Mouse (Mus musculus) CH12F3 (cell line): ENCODE results near the gene Gm17387.

Experiments used
- in situ Hi-C: fragments of 300-500 bp; cut with MboI; formaldehyde crosslinking; loops from 2 replicates; pipeline ENCODE4 v1.14.3; 2020; ENCODE audit warnings: low sequenced_read_pairs

The Gm17387 gene

DNA sequence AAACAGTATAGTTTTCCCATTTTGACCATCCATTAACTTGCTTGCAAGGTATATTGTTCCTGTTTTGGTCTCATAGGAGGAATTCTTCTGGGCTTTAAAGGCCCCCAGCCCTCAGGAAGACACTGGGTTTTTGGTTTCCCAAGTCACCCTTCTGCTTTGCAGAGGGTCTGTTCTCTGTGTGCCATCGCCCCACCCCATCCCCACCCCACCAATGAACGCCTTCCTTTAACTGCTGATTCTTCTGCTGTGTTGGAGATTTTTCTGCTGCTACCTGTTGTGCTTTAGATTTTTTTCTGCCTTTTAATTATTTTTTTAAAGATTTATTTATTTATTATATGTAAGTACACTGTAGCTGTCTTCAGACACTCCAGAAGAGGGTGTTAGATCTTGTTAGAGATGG lies at the start of gene Gm17387:
Gene Gm17387 (plus strand): TSS at position 301 of the 400 bp plus-strand sequence.
- in situ Hi-C loops, result no loop called here

DNA sequence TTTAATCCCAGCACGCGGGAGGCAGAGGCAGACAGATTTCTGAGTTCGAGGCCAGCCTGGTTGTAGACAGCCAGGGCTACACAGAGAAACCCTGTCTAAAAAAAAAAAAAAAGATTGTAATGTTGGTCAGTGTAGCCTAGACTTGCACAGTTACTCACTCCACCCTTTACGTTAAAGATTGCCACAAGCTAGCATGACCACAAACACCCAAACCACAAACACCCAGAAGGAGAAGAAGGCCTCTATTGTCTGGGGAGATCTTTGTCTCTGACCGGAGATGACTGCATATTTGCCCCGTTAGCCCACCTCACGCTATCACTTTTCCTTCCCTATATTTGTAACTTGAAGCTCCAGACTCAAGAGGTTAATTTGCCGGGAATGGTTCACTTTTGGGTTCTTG lies 47.2 kb upstream of the Gm17387 start:
- in situ Hi-C loops, result no loop called here

DNA sequence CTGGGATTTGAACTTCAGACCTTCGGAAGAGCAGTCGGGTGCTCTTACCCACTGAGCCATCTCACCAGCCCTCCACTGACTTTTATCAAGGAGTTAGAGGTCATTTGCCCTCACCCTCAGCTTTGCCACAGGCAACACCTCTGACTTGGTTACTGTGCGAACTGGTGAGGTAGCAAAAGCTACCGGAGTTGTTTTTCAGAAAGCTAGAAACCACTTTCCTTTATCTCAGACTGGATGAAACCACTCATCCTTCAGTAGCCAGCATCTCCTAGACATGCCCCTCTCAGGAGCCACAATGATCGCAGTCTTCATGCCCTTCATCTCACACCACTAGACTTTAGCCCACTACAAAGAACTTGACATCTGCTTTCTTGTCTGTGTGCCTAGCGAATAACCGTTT lies 46.0 kb upstream of the Gm17387 start:
- in situ Hi-C loops, result no loop called here

DNA sequence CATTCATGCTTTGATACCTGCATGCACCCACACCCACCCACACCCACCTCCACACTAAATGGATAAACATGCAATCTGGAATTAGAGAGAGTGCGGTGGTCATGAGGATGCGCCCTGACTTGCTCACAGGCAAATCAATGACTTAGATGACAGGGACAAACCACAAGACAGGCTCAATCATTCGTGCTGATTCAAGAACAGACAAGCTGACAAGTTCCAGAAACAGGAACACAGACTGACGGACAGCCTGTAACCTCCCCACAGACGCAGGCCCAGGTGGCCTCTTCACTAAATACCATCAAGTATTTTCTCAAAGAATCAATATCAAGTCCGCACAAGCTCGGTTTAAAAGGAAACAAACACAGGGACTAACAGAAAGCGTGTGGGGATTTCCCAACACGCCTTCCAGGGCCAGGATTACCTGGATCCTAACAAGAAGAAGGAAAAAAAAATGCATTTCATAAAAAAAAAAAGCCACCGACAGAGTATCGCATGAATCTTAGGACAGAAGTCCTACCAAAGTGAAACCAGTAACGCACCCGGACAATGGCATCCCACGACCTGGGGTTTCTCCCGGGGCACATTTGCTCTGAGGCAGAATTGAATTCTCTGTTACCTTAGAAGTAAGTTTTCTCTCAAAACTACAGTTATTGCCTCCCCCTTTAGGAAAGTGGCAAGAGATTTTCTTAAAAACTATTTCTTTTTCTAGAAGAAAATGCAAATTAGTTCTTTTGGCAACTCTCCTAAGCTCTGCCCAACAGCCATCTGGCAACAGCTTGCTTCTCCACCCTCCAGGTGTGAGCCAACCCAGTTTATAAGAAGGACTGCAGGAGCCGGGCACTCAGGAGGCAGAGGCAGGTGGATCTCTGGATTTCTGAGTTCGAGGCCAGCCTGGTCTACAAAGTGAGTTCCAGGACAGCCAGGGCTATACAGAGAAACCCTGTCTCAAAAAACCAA lies 41.5 kb upstream of the Gm17387 start:
- in situ Hi-C loops, result no loop called here

DNA sequence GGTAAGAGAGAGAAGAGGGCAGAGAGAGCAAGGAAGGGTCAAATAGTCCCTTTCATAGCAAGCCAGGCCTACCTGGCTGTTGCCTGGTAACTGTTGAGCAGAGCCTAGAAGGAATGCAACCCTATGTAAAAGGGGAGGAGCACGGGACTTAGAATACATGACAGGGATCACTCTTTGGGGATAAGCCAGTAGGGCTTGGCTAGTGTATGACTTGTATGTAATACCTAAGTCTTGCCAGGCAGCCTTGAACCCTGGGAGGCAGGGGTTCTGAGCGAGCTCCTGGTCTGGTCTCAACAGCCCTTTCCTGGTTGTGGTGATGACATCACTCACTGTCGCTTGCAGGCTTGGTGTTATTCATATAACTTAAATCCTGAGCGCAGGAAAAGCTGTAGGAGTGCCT lies 39.9 kb upstream of the Gm17387 start:
- in situ Hi-C loops, result no loop called here

DNA sequence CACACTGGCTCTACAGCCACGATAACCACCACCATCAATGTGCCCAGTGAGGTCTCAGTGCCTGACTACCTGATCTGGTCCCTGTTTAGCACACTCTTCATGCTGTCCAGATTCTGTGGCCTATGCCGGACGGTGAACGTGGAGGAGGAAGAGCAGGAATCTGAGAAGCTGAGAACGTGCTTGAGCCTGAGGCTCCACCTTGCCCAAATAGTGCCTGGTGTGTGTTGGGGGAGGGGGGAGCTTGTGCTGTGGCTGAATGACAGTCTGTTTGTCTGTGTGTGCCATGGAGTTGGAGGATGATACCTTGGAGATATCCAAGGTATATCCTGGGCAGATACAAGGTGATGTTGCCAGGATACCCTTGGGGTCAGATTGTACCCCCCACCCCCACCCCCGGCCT lies 38.7 kb upstream of the Gm17387 start:
- in situ Hi-C loops, result no loop called here

DNA sequence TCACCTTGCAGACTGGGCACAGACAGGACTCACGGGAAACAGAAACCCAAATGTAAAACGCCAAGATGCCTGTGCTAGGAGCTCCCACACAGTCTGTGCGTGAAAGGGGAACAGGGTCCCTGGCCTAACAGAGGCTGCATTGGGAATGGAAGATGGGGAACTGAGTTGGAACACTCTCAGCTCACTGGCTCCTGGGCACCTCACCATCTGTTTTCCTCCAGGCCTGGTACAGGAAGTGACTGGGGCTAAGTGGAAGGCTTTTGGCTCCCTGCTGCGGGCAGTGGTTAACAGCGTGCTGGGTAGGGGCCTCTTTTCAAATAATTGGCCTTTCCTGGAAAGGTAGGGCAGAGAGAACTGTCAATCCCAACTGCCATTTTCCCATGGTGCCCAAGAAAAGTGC lies 38.3 kb upstream of the Gm17387 start:
- in situ Hi-C loops, result no loop called here

DNA sequence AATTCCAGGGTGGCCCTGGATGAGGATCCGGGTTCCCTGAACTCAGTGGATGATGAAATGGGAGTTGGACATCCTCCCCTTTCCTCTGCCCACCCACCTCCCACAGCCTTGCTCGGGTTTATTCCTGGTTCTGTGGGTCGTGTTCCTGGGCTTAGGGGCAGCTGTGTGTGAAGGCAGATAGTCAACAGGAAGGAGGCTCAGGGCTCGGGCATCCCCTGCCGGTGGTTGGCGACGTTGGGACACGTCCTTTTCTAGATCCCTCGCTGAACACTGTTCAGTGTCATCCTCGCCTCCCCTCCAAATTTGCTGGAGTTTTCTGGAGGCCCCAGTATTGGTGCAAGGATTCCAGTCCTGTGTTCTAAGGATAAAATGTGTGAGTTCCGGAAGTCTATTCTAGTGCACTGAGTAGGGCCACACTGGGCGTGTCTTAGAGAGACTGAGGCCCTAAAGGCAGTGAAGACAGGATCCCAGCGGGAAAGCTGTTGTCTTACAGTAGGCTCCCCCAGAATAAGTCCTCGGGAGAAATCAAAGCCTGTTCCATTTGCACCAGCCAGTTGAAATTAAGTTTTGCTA lies 37.7 kb upstream of the Gm17387 start:
- in situ Hi-C loops, result no loop called here

DNA sequence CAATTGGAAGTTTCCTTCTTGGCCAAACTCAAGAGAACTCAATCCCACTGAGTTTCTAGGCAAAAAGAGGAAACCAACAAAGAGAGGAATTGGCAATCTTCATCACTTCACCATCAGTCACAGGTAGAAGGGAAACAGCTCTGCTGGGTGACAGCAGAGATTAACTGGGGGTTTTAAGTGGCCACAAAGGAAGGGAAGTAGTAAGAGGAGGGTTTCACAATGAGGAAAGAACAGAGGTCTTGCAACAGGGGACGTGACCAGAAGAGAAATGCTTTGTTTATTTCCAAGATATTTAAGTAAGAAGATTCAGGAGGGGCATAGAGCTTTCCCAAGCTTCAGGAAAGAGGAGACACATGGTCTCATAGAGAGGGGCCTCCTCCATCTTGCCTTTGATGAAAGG lies 31.1 kb upstream of the Gm17387 start:
- in situ Hi-C loops, result no loop called here

DNA sequence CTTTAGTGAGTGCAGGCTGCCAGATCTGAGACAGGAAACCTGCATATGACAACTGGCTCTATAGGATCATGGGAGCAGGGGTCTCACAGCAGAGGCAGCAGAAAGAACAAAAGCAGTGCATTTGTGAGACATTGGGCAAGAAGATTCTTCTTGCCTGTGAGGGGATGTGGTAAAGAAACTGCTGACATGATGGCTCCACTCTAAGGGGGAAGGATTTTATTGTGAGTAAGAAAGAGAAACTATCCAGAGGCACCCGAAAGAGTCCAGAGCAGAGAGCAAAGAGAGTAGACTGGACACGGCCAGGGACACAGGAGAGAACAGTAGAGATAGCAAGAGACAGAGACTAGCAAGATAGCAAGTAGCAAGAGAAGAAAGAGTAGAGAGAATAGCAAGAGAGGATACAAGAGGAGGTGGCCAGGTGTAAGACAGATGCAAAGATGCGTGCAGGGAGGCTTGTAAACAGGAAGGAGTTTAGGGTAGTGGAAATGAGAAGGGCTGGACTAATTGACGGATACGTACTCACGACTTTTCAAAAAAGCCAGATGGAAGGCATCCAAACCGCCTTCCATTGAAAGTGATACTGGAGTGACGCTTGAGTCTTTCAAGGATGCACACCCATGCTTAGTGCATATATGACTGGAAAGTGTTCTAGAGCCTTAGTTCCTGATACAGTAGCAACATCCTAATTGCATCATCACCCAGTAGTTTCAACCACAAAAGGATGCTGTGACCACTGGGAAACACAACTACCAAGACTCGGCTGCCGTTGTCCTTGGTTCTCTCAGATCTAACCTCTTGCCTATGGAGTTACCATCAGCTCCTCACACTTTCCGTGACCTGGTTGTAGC lies 29.9 kb upstream of the Gm17387 start:
- in situ Hi-C loops, result no loop called here

DNA sequence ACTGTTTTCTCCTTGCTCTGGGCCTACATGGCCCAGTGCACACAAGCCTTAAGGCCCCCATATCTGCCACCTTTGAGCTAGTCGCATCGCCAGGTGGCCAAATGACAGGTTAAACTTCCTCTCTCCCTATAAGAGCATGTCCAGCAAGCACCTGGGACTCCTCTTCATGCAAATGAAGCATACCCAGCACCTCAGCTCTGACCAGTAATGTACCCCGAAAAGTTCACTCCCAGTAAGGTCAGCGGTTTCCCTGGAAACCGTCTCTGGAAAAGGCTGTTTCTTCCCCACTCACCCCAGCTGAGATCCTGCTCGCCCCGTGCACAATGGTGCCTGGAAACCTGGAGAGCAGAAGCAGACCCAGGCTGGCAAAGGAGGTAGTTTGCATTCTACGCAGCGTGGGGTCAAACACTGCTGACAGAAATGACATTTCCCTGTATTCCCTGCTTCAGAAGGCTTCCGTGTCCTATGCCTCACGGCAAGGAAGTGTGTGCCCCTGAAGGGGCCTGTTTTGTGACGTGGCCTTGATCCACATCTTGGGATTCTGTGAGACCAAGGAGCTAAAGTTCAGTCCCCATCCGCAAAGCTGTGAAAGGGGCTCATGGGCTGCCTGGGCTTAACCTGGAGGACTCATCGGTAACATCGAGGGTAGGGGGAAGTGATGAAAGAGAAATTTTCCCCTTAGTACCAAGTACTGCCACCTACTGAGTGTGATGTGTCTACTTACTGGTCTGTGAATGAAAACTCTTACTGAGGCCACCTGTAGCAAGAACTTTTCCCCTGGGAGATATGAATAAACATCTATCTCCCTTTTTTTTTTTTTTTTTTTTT lies 27.8 kb upstream of the Gm17387 start:
- in situ Hi-C loops, result no loop called here

DNA sequence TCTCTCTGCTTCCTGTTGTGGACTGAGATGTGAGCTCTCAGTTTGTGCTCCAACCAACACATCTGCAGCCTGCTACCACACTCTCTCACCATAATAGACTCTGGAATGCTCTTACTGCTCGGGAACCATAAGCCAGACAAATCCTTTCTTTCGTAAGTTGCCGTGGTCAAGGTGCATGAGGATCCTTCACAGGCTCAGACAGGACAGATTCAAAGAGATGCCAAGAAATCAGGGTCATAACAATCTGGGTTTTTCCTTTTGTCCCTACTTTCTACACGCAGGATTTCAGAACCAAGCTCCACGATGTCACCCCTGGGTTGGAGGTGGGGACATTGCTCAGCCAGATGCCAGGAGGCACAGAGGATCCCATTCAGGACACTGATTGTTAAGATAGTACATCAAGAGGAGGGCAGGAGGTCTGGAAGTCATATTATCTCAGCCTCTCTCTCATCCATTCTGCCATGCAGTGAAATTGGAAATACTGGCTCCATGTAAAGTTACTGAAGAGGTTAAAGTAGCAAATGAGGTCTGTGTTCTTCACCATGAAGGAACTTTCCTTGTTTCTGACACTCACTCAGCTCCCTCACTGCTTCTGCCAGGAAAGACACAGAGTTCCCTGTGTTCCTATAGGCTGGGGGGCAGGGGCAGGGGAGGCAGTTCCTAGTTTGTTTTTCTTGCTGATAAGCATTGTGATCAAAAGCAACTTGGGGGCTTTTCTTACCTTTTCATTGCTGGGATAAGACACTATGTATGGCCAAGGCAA lies 25.5 kb upstream of the Gm17387 start:
- in situ Hi-C loops, result no loop called here

DNA sequence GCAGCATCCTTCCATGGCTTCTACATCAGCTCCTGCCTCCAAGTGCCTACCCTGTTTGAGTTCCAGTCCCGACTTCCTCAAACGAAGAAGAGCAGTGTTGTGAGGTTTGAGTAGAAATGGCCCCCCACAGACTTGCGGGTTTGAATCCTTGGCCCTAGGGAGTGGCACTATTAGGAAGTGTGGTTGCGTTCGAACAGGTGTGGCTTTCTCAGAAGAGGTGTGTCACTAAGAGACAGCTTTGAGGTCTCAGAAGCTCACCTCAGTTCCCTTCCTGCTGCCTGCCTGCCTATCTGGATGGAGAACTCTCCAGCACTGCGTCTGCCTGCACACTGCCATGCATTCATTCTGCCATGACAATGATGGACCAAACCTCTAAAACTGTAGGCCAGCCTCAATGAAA lies 22.5 kb upstream of the Gm17387 start:
- in situ Hi-C loops, result no loop called here

DNA sequence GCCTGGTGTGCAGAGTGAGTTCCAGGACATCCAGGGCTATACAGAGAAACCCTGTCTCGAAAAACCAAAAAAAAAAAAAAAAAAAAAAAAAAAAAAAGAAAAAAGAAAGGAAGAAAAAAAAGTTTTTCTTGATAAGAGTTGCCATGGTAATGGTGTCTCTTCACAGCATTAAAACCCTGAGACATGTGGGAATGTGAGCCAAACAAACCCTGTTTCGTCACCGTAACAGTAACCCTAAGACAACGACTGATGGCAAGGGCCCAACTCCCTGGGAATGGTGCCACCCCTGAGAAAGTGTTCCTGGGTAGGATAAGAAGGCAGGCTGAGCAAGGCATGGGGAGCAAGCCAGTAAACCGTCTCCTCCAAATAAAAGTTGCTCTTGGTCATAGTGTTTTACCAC lies 22.0 kb upstream of the Gm17387 start:
- in situ Hi-C loops, result no loop called here

DNA sequence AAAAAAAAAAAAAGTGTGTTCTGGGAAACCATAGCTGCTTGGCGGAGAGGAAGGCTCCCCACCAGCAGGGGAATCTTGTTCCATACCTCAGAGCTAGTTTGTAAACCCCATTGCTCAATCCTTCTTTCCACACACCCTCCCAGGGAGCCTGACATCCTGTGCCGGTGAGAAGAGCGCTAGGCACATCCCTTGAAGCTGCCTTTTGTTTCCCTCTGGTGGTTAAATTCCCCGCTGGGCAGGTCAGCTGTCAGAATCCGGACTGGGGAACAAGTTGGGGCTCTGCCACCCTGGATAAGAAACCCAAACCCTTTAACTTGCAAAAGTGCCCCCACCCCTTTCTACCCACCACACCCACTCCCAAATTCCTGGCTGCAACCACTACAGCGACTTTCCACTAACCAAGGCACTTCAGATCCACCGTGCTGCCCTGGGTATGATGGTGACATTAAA lies 20.6 kb upstream of the Gm17387 start:
- in situ Hi-C loops, result no loop called here

DNA sequence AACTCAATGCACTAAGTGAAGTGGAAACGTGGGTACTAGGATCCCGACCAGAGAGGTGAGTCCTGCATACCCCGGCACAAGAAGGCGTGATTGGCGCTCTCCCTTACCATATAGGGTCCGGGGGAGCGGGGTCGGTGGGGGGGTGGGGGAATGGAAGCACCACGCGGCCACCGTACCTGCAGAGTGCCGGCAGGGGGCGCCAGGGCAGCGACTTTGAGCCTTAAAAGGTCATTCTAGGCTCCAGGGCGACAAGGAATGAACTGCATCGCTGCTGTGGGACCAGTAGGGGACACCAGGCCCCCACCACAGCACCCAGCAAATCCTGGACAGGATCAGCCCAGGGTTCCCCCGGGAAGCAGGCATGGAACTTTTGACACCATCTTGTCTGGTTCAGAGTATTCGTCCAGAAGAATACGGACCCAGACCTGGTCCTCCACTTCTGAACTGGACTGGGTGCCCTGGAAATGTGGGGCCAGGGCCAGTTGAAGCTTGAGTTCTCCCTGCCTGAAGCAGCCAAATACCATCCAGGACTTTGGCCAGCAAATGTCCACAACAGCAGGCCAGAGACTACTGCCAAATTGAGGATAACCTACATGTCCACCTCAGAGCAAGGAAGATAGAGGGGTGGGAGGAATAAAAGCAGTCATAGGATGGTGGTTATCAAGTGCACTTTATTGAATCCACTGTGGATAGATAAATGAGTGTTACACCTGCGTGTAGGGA lies 19.8 kb upstream of the Gm17387 start:
- in situ Hi-C loops, result no loop called here

DNA sequence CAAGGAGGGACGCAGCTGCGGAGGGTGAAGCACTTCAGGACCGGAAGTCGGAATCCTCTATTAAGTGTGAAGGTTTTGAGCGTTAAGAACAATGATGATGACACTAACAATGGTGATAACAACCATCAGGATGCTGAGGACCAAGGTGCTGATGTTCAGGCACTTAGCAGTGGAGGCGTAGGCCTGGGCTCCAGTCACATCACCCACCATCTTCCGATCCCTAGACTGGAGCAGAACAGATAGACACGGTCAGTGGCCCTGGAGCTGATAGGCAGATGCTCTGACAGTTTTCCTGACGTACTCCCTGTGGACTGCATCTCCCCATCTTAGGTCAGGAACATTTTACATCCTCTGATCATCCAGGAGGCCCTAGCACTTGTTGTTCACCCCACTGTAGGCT lies 19.3 kb upstream of the Gm17387 start:
- in situ Hi-C loops, result loop anchor here (5.0 kb wide), 1 partner anchor 38 kb away; no protein-coding TSS in a partner anchor

DNA sequence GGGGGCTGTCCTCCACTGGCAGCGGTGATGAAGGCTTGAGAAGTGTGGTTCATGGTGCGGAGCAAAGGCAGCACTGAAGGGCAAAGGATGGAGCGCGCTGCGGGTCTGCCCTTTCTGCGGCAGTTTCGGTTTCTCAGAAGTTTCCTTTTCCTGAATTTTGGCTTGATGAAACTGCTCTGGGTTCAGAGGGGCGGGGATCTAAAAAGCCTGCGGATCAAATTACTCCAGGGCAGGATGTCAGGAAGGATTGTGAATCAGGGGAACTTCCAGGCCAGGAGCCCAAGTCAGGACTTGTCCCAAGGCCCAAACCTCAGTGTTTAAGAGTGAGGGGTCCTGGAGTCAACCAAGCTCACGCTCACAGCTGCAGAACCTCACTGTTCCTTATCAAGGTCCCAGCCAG lies 18.3 kb upstream of the Gm17387 start, which contains the start of gene Ifitm3:
Gene Ifitm3 (minus strand): TSS at position 178 of the 400 bp plus-strand sequence.
- in situ Hi-C loops, result loop anchor here (5.0 kb wide), 1 partner anchor 37 kb away; no protein-coding TSS in a partner anchor

DNA sequence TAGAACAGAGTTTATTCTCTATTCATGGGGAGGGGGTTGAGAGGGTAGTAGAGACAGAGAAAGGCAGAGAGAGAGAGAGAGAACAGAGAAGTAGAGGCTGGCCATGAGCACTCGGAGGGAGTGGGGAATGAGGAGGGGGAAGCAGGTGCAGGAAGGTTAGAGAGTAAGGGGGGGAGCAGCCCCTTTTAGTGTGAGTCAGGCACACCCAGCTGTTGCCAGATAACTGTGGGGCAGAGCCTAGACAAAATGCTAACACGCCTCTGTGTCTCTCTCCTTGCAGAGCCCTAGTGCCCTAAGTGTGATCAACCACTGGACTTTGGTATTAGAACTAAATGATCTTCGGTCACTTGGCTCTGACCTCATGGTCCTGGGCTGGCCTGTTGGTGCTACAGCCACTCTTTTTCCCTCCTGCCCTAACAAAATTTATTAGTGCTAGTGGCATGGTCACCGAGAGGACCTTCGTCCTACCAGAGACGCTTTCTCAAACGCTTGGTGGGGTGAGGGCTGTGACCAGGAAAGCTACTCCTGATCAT lies 17.6 kb upstream of the Gm17387 start:
- in situ Hi-C loops, result loop anchor here (5.0 kb wide), 1 partner anchor 36 kb away; no protein-coding TSS in a partner anchor
